Mouse (Mus musculus) central nervous system, embryonic 14 days (tissue): ENCODE data around the gene Chtf18. TPM values are rescaled to one million over a fixed set of nuclear protein-coding genes. Genes with fewer than 3 reads are reported as not detected.

ENCODE experiments used
- polyA plus RNA-seq: library from polyadenylated mRNA; depleted of rRNA; stranded (reverse); fragments of >200 nt; gene quantifications from 2 replicates; pipeline ENCODE4 v1.2.3, GENCODE M21; 2012; rRNA removed

Chtf18 gene
- polyA plus RNA-seq: 16.3 and 17.3 TPM in 2 replicates

GRCm38 (mm10) chr17:25727265-25728008 lies at the start of gene Chtf18, which contains the start of gene Rpusd1:
TSS of gene Chtf18 (minus strand) at chr17:25727419.
TSS of gene Rpusd1 (plus strand) at chr17:25727670.

GRCm38 (mm10) chr17:25773549-25774120 lies 46.4 kb upstream of the Chtf18 start, which contains the start of gene Narfl:
TSS of gene Narfl (plus strand) at chr17:25773776.

GRCm38 (mm10) chr17:25754241-25754640 lies 27.0 kb upstream of the Chtf18 start, which contains the start of gene Msln:
TSS of gene Msln (minus strand) at chr17:25754378.

GRCm38 (mm10) chr17:25735745-25736144 lies 8.5 kb upstream of the Chtf18 start, which contains the start of gene Mslnl:
TSS of gene Mslnl (plus strand) at chr17:25736042.

GRCm38 (mm10) chr17:25716711-25717637 lies 10.2 kb downstream of the Chtf18 start, which contains the start of gene Gng13:
TSS of gene Gng13 (plus strand) at chr17:25717171.

Other genes with a start within 250 kb of the Chtf18 start
- 0.15 TPM in 2 replicates for gene Sstr5, start 230.1 kb downstream of the Chtf18 start, polyA plus RNA-seq
- gene Sox8, start 156.7 kb downstream of the Chtf18 start, polyA plus RNA-seq: 11.4 and 14.6 TPM in 2 replicates
- gene Lmf1, start 148.3 kb downstream of the Chtf18 start, polyA plus RNA-seq: 10.7 and 12.7 TPM in 2 replicates
- 1.1 and 2.1 TPM in 2 replicates for gene Gng13, start 10.2 kb downstream of the Chtf18 start, polyA plus RNA-seq
- 44.1 and 45.9 TPM in 2 replicates for gene Rpusd1, start 251 bp upstream of the Chtf18 start, polyA plus RNA-seq
- gene Mslnl, start 8.6 kb upstream of the Chtf18 start, polyA plus RNA-seq: 0.11 and 0.15 TPM in 2 replicates
- gene Msln, start 27.0 kb upstream of the Chtf18 start, polyA plus RNA-seq: 0.14 and 0.25 TPM in 2 replicates
- gene Narfl, start 46.4 kb upstream of the Chtf18 start, polyA plus RNA-seq: 25.3 and 26.7 TPM in 2 replicates
- gene Haghl, start 58.3 kb upstream of the Chtf18 start, polyA plus RNA-seq: 214 and 220 TPM in 2 replicates
- gene Ccdc78, start 59.2 kb upstream of the Chtf18 start, polyA plus RNA-seq: 0.04 and 0.11 TPM in 2 replicates
- gene Fam173a, start 65.5 kb upstream of the Chtf18 start, polyA plus RNA-seq: 106 and 110 TPM in 2 replicates
- 0.18 TPM in 1 of 2 replicates, not detected in the other for gene AC134908.4, start 68.2 kb upstream of the Chtf18 start, polyA plus RNA-seq
- gene Metrn, start 69.7 kb upstream of the Chtf18 start, polyA plus RNA-seq: 101 TPM in 2 replicates
- gene Fbxl16, start 81.7 kb upstream of the Chtf18 start, polyA plus RNA-seq: 64.6 and 64.7 TPM in 2 replicates
- 48.6 and 49.3 TPM in 2 replicates for gene Wdr24, start 96.2 kb upstream of the Chtf18 start, polyA plus RNA-seq
- gene Jmjd8, start 101.4 kb upstream of the Chtf18 start, polyA plus RNA-seq: 82.0 and 84.1 TPM in 2 replicates
- 303 and 324 TPM in 2 replicates for gene Stub1, start 106.0 kb upstream of the Chtf18 start, polyA plus RNA-seq
- 51.1 and 59.5 TPM in 2 replicates for gene Rhbdl1, start 109.9 kb upstream of the Chtf18 start, polyA plus RNA-seq
- 27.5 and 27.9 TPM in 2 replicates for gene Gm20683, start 114.3 kb upstream of the Chtf18 start, polyA plus RNA-seq
- 94.8 and 98.3 TPM in 2 replicates for gene Rhot2, start 117.4 kb upstream of the Chtf18 start, polyA plus RNA-seq
- 57.9 and 59.3 TPM in 2 replicates for gene Wdr90, start 134.1 kb upstream of the Chtf18 start, polyA plus RNA-seq
- gene Mcrip2, start 141.3 kb upstream of the Chtf18 start, polyA plus RNA-seq: 10.1 and 10.9 TPM in 2 replicates
- 71.8 and 76.2 TPM in 2 replicates for gene Mettl26, start 147.7 kb upstream of the Chtf18 start, polyA plus RNA-seq
- gene Wfikkn1, start 153.4 kb upstream of the Chtf18 start, polyA plus RNA-seq: 0.86 and 1.0 TPM in 2 replicates
- 70.6 and 80.8 TPM in 2 replicates for gene Rab40c, start 192.3 kb upstream of the Chtf18 start, polyA plus RNA-seq
- 95.7 and 101 TPM in 2 replicates for gene Pigq, start 217.5 kb upstream of the Chtf18 start, polyA plus RNA-seq
- 0.11 and 0.34 TPM in 2 replicates for gene Nhlrc4, start 217.5 kb upstream of the Chtf18 start, polyA plus RNA-seq
- 0.41 and 0.68 TPM in 2 replicates for gene A930017K11Rik, start 225.1 kb upstream of the Chtf18 start, polyA plus RNA-seq